Mouse (Mus musculus): ENCODE data around the gene Taok2.

Gene Taok2

GRCm38 (mm10) chr7:126831539-126831938, 53.0 kb downstream of the Taok2 start, which contains the start of gene 4930451I11Rik:
Gene 4930451I11Rik (minus strand): TSS chr7:126831639.
- DNase-seq (ENCODE audit: low spot score in 2 of 2), result no peak

DNA sequence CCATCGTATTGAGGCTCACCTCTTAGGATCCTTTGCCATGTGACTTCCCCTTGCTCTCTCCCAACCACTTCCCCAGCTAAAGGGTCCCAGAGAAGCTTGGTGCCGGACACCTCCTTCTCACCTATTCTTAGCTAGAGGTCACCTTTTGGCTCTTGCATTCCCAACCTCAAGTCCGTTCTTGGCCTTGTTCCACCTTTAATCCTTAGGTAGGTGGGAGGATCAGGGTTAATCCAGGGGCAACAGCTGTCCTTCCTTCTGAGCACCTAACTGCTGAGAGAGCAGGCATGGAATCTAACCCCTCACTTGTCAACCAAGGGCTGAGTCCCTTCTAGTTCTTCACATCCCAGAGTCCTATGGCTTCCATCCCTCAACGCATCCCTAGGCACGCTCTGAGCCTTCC, 58.6 kb downstream of the Taok2 start:
- DNase-seq (ENCODE audit: low spot score in 2 of 2), result no peak

DNA sequence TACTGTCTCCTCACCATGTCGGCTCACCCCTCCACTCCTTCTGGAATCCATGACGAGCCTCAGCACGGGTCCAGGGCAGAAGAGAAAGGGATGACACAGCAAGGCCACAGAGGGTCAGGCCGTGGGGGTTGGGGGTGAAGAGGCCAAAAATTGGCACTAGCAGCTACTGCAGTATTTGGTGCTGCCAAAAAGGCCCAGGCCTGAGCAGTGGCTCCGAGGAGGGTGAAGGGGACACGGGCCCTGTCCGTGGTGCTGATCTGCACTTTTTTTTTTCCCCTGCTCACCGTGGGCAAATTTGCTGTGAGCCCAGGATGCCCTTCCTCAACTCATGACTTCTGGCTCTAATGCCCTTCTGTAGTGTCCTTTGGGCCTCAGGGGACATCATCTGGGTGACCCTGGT, 59.1 kb downstream of the Taok2 start:
- no peak for DNase-seq (ENCODE audit: low spot score in 2 of 2)

GRCm38 (mm10) chr7:126823940-126824339, 60.6 kb downstream of the Taok2 start:
- DNase-seq (ENCODE audit: low spot score in 2 of 2), result no peak

- peak in 1 of 2 experiments; percentile 34 for DNase-seq (ENCODE audit: low spot score in 2 of 2)
Measured at GRCm38 (mm10) chr7:126823202-126823711, 61.2 kb downstream of the Taok2 start.

GRCm38 (mm10) chr7:126822741-126823140, 61.8 kb downstream of the Taok2 start:
- DNase-seq (ENCODE audit: low spot score in 2 of 2), result no peak

DNA sequence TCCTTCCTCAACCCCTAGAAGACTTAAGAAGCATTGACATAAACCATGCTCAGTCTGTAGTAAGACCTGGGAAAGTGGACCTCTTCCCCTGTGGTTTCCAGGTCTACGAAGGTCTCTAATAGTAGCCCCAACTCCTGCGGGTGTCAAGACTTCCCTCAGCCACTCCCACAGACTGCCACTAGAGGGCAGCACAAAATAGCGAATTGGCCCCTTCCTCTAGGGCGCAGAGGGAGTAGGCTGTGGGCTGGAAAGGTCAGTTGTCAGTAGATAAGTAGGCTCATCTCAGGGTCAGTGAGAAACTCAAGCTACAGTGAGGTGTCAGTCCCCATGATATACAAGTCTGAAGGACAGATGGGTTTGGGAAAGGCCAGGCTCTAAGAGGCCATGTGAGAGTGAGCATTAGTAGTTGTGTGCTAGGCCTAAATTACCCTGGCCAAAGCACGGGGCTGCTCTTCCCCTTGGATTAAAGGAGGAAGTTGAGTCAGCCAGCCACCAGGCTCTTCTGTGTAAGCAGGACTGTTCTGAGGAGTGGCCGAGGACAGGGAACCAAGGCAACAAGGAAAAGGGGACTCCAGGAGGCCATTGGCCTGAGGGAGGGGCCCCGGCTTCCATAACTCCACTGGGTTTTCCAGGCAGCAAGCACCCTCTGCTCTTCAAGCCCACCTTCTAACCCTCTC, 62.5 kb downstream of the Taok2 start:
- DNase-seq (ENCODE audit: low spot score in 2 of 2), result peak in 1 of 2 experiments; percentile 72

DNA sequence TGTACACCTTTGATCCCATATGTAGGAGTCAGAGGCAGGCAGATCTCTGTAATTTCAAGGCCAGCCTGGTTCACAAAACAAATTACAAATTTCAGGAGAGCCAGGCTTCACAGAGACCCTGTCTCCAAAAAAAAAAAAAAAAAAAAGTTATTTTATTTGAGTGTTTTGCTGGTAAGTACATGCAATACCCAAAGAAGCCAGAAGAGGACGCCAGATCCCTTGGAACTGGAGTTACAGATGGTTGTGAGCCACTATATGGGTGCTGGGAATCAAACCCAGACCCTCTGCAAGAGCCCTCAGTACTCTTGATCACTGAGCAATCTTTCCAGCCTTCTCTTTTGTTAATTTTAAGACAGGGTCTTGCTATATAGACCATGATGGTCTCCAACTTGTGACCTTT, 65.7 kb downstream of the Taok2 start:
- no peak for DNase-seq (ENCODE audit: low spot score in 2 of 2)

DNA sequence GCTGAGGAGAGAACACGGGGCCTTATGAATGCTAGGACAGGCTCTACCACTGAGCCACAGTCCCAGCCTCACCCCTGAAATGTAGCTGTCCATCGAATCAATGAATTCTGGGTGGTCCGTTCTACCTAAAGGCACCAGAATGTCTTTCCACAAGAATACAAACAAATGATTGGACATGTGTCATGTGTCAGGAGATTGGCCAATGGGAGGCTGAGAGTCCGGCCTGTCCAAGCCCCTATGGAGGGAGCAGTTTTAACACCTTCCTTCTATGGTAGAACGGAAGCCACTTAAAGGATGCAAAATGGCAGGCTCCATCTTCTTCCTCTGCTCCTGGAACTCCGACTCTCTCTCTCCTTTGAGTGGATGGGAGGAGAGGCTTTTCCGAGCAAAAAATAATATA, 66.9 kb downstream of the Taok2 start:
- DNase-seq (ENCODE audit: low spot score in 2 of 2), result no peak

- no peak for DNase-seq (ENCODE audit: low spot score in 2 of 2)
Measured at GRCm38 (mm10) chr7:126816494-126816893, 68.0 kb downstream of the Taok2 start.

- no peak for DNase-seq (ENCODE audit: low spot score in 2 of 2)
Measured at GRCm38 (mm10) chr7:126815726-126816222, 68.7 kb downstream of the Taok2 start.

Data from frontal cortex, postnatal 10 days (tissue).